Mouse (Mus musculus): ENCODE data around the gene Il1rap.

Il1rap gene

GRCm38 (mm10) chr16:26612499-26613220 lies 31.2 kb downstream of the Il1rap start:
- DNase-seq (ENCODE audit: low spot score in 2 of 2): peak; percentile 27 to 29

- DNase-seq (ENCODE audit: low spot score in 2 of 2): no peak
Measured at GRCm38 (mm10) chr16:26623141-26623540, 41.6 kb downstream of the Il1rap start.

DNA sequence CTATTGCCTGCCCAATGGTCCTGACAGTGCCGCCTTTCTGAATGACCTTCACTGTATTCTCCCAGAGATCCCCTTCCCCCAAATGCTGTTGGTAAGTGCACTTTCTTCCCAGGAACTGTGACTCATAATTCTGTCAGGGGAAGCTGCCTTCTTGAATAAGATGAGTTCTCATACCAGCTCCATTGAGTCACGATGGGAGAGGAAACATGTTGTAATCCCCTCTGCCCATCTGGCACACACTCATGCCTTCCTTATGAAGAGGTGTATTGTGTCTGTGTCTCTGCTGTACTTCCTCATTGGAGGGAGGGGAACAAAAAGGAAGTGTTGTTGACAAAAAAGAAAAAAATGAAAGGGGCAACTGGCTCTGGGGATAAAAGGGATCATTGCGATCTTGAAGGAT lies 44.6 kb downstream of the Il1rap start:
- no peak for DNase-seq (ENCODE audit: low spot score in 2 of 2)

DNA sequence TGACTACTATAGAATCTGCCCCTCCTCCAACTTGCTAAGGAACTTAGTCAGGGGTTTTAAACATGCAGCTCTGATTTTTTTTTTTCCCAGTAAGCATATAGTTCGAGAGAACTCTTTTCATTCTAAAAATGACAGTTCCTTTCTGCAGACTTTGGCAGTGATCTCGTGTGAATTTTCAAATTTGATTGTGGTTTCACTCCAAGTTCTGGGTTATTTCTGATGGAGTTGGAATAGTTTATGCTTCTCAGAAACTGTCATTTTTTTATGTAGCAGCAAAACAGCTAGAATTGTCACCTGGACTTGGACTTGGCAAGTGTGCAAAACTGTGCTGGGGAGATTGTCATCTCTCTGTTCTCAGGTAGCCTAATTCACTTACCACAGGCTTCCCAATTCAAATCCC lies 53.3 kb downstream of the Il1rap start:
- no peak for DNase-seq (ENCODE audit: low spot score in 2 of 2)

GRCm38 (mm10) chr16:26643077-26643476 lies 61.6 kb downstream of the Il1rap start:
- no peak for DNase-seq (ENCODE audit: low spot score in 2 of 2)

GRCm38 (mm10) chr16:26646066-26646465 lies 64.6 kb downstream of the Il1rap start:
- no peak for DNase-seq (ENCODE audit: low spot score in 2 of 2)

GRCm38 (mm10) chr16:26647036-26647435 lies 65.5 kb downstream of the Il1rap start:
- no peak for DNase-seq (ENCODE audit: low spot score in 2 of 2)

- peak; percentile 23 to 31 for DNase-seq (ENCODE audit: low spot score in 2 of 2)
Measured at GRCm38 (mm10) chr16:26662722-26663436, 81.4 kb downstream of the Il1rap start.

- no peak for DNase-seq (ENCODE audit: low spot score in 2 of 2)
Measured at GRCm38 (mm10) chr16:26666401-26666800, 84.9 kb downstream of the Il1rap start.

- no peak for DNase-seq (ENCODE audit: low spot score in 2 of 2)
Measured at GRCm38 (mm10) chr16:26669081-26669480, 87.6 kb downstream of the Il1rap start.

GRCm38 (mm10) chr16:26680381-26680780 lies 98.9 kb downstream of the Il1rap start:
- DNase-seq (ENCODE audit: low spot score in 2 of 2): no peak

- no peak for DNase-seq (ENCODE audit: low spot score in 2 of 2)
Measured at GRCm38 (mm10) chr16:26689771-26690170, 108.3 kb downstream of the Il1rap start.

GRCm38 (mm10) chr16:26691294-26691693 lies 109.8 kb downstream of the Il1rap start:
- DNase-seq (ENCODE audit: low spot score in 2 of 2): no peak

- no peak for DNase-seq (ENCODE audit: low spot score in 2 of 2)
Measured at GRCm38 (mm10) chr16:26698076-26698475, 116.6 kb downstream of the Il1rap start.

DNA sequence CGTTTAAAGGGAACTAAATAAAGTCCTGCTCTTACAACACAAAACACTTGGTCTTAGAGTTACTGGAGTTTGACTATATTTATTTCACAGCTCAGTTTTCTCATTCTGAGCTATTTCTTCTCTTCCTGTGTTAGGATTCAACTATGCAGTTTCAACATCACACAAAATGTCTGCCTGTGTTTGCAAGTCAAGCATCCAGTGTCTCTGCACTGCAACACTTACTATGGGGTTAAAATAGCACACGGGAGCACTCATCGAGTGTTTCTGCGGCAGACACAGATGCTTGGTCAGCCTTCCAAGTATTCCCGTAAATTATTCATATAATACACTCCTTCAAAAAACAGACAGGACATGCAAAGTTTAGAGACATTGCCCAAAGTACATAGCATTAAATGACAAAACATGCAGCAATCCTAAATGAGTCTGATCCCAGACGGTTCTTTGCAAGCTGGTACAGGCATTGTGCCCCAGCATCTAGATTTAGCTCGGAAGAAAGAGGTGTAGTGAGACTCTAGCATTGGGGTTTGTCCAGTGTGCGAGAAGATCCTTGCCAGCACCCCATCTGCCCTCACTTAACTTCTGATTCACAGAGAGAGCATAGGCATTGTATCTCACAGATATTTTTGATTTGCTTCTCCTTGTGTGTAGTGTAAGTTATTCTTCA lies 119.1 kb downstream of the Il1rap start:
- DNase-seq (ENCODE audit: low spot score in 2 of 2): no peak

GRCm38 (mm10) chr16:26705658-26706371 lies 124.3 kb downstream of the Il1rap start:
- DNase-seq (ENCODE audit: low spot score in 2 of 2): no peak

- DNase-seq (ENCODE audit: low spot score in 2 of 2): no peak
Measured at GRCm38 (mm10) chr16:26706503-26706902, 125.0 kb downstream of the Il1rap start.

DNA sequence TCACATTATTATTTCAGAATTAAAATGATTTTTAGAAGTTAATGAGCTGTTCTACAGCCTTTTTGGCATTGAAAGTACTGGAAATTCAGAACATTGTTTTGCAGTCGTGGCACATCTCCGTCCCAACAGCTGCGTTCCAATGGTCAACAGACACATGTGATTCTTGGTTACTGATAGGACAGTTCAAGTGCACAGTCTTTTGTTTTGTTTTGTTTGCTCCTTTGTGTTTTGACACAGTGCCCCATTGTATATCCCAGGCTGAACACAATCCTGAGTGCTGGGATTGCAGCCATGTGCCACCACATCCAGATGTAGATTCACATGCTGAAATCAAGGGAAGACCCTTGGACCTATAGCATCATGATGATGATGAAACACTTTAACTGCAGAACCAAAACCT lies 129.4 kb downstream of the Il1rap start:
- no peak for DNase-seq (ENCODE audit: low spot score in 2 of 2)

GRCm38 (mm10) chr16:26713538-26714316 lies 132.2 kb downstream of the Il1rap start:
- no peak for DNase-seq (ENCODE audit: low spot score in 2 of 2)

GRCm38 (mm10) chr16:26722464-26722863 lies 141.0 kb downstream of the Il1rap start:
- peak in 1 of 2 experiments; percentile 13 for DNase-seq (ENCODE audit: low spot score in 2 of 2)
